Mouse (Mus musculus) intestine, embryonic 16.5 days (tissue): ENCODE measurements around the gene Psmb2. TPM values are rescaled to one million over a fixed set of nuclear protein-coding genes. Genes with fewer than 3 reads are reported as not detected.

ENCODE experiments used
- ATAC-seq: fragments of 200-750 bp; cut with Nextera tagmentation; 2 replicates; pipeline ENCODE4 v1.8.0; 2017; ENCODE audit warnings: moderate TSS enrichment, moderate library complexity
- H3K27ac ChIP-seq: fragments of 300-500 bp; sonication (generic); 2 replicates; pipeline ENCODE4 v1.5.1; 2014; ENCODE audit warnings: mild to moderate bottlenecking, low read length
- H3K27me3 ChIP-seq: fragments of 300-500 bp; sonication (generic); replicated peaks from 2 replicates; pipeline ENCODE4 v1.6.1; 2014; ENCODE audit warnings: low read length, control low read depth, mixed read lengths; ENCODE audit not compliant: control insufficient read depth, insufficient read depth
- H3K36me3 ChIP-seq: fragments of 300-500 bp; sonication (generic); 2 replicates; pipeline ENCODE4 v1.6.1; 2014; ENCODE audit warnings: low read length, control low read depth; ENCODE audit not compliant: control insufficient read depth, insufficient read depth
- H3K4me1 ChIP-seq: fragments of 300-500 bp; sonication (generic); 2 replicates; pipeline ENCODE4 v1.6.1; 2014; ENCODE audit warnings: low read length, control low read depth, mixed read lengths; ENCODE audit not compliant: control insufficient read depth, insufficient read depth
- H3K4me2 ChIP-seq: fragments of 300-500 bp; sonication (generic); 2 replicates; pipeline ENCODE4 v1.6.1; 2014; ENCODE audit warnings: low read depth, low read length, control low read depth
- H3K4me3 ChIP-seq: fragments of 300-500 bp; sonication (generic); 2 replicates; pipeline ENCODE4 v1.5.1; 2014; ENCODE audit warnings: mild to moderate bottlenecking, low read length
- H3K9ac ChIP-seq: fragments of 300-500 bp; sonication (generic); 2 replicates; pipeline ENCODE4 v1.6.1; 2014; ENCODE audit warnings: low read depth, low read length
- H3K9me3 ChIP-seq: fragments of 300-500 bp; sonication (generic); 2 replicates; pipeline ENCODE4 v1.6.1; 2016; ENCODE audit warnings: low read length, control low read depth; ENCODE audit not compliant: control insufficient read depth
- WGBS: fragments of 180-500 bp; shearing (Covaris S2); extraction: QIAGEN DNeasy Blood & Tissue Kit; methylation state at CpG from one replicate; pipeline ENCODE4 v1.1.7; 2014; 5-methylcytosine and 5-hydroxymethylcytosine counted together
- polyA plus RNA-seq: library from polyadenylated mRNA; unstranded; fragments of >200 nt; fragmentation: Nextera tagmentation; extraction: Ambion mirVana; gene quantifications from 2 replicates; pipeline ENCODE4 v1.2.1, GENCODE M21; 2015

Psmb2 gene
- polyA plus RNA-seq, 1 experiment from 2014 or later: 515 TPM

DNA sequence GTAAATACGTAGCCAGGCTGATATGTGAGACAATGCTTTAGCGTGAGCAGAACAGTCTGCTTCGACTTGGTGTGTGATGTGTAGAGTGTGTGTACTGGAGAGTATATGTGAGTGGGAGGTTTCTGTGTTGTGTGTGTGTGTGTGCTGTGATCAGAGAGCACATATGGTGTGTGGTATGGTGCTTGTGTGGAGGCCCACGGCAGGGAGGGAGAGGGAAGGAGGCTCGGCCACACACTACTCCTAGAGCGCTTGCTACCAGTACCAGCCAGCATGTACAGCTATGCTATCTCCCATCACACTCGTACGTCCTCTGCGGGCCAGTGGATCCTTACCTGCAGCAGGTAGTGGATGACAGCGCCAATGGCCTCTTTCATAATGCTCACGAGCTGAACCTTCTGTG lies 72.1 kb downstream of the Psmb2 start:
- H3K4me1 ChIP-seq: peaks cover 29% of the 10 kb centered on the region
- no peak for ATAC-seq
- no peak overlapping the region for H3K4me2 ChIP-seq
- no peaks in the 10 kb centered on the region for H3K9me3 ChIP-seq
- H3K9ac ChIP-seq: peak overlapping the region; percentile 45; the same call in 1 of the 2 replicates
- H3K27ac ChIP-seq: no peak overlapping the region
- H3K36me3 ChIP-seq: peaks cover 19% of the 10 kb centered on the region
- WGBS: 89% methylated on average over 11 of the region's 11 CpGs
- no peak overlapping the region for H3K4me3 ChIP-seq
- H3K27me3 ChIP-seq: no peaks in the 10 kb centered on the region

DNA sequence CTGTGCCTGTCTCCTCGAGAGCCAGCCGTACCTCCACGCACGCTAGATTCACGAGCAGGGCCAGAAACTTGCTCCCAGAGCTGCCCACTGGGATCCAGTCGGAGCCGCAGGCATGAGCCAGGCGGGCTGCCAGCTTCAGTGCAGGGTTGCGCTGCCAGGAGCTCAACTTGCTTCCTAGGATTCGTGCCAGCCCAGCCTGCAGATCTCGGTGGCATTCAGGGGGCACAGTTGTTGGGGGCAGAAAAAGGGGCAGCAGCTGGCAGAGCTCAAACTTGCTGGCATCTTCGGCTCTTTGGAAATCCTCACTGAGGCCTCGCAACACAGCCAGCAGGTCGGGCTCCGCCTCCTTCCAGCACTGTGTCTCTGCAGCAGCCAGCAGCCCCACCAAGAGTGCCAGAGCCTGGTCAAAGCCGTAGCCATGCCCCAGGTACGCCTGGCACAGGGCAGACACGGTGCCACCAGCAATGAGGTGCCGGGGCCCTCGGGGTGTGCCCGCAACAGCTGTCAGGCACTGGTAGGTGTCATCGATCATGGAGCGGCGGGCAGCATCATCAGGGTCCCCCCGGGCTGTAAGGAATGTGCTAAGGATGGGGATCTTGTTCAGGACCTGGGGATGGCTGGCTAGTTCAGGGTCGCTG lies 72.7 kb downstream of the Psmb2 start:
- ATAC-seq: no peak
- 81% methylated on average over 26 of the region's 26 CpGs for WGBS
- Histone ChIP-seq H3K4me1 (peaks cover 29% of the 10 kb centered on the region), H3K27ac (no peak overlapping the region), H3K4me2 (no peak overlapping the region), H3K9me3 (no peaks in the 10 kb centered on the region), H3K4me3 (no peak overlapping the region), H3K9ac (peak overlapping the region; percentile 45; the same call in 1 of the 2 replicates), H3K27me3 (no peaks in the 10 kb centered on the region), H3K36me3 (peaks cover 14% of the 10 kb centered on the region; the same call in 1 of the 2 replicates)

DNA sequence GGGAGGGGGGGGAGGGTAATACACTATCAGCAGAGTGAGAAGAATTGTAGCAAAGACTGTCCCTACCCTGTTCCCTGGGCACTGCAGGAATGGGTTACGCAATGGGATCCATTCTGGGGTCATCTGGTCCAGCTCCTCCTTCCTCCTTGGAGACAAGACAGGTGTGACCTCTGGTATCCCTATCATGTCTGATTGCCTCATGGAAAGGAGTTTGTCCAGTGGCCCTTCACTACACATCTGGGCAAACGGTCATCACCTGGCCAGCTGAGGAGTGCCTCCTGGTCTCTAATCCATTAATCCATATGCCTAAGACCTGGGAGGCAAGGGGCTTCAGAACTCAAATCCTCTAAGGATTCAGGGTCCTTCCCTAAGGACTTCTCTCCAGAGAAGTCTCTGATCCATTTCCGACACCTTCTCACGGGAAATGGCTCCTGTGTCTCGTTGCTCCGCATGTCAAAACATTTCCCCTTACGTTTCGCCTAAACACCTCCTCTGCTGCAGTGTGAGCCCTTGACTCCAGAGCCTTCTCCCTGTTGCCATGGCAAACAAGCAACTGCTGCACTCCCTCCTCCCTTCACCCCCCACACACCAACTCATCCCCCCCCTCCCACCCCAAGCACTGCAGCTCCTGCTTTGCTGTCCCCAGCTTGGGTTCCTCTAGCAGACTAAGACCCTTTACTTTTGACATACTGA lies 73.6 kb downstream of the Psmb2 start:
- no peak for ATAC-seq
- peak overlapping the region; percentile 100; the same call in 1 of the 2 replicates for H3K4me2 ChIP-seq

GRCm38 (mm10) chr4:126751556-126752023 lies 74.2 kb downstream of the Psmb2 start:
- Histone ChIP-seq H3K9ac (peak overlapping the region; percentile 94), H3K4me2 (peak overlapping the region; percentile 100), H3K36me3 (peaks cover 9% of the 10 kb centered on the region; the same call in 1 of the 2 replicates), H3K27ac (no peak overlapping the region), H3K4me1 (peaks cover 29% of the 10 kb centered on the region), H3K9me3 (no peaks in the 10 kb centered on the region), H3K27me3 (no peaks in the 10 kb centered on the region), H3K4me3 (peak overlapping the region; percentile 96)
- 56% methylated on average over 10 of the region's 10 CpGs for WGBS
- no peak for ATAC-seq

More for the DNA sequence above, 73.6 kb downstream of the Psmb2 start:
- no peaks in the 10 kb centered on the region for H3K9me3 ChIP-seq
- peaks cover 11% of the 10 kb centered on the region; the same call in 1 of the 2 replicates for H3K36me3 ChIP-seq
- 0 out of 2 replicates have a peak overlapping the region, but pooled peaks have one; percentile 94 for H3K9ac ChIP-seq
- H3K4me3 ChIP-seq: no peak overlapping the region
- 63% methylated on average over 8 of the region's 8 CpGs for WGBS
- H3K4me1 ChIP-seq: peaks cover 29% of the 10 kb centered on the region
- no peak overlapping the region for H3K27ac ChIP-seq
- no peaks in the 10 kb centered on the region for H3K27me3 ChIP-seq

GRCm38 (mm10) chr4:126752024-126752607 lies 74.7 kb downstream of the Psmb2 start:
- no peak for ATAC-seq
- WGBS: 6% methylated on average over 13 of the region's 13 CpGs
- no peaks in the 10 kb centered on the region for H3K27me3 ChIP-seq
- no peaks in the 10 kb centered on the region for H3K9me3 ChIP-seq
- peak overlapping the region; percentile 100 for H3K4me2 ChIP-seq
- no peak overlapping the region for H3K27ac ChIP-seq
- H3K36me3 ChIP-seq: peaks cover 6% of the 10 kb centered on the region; the same call in 1 of the 2 replicates
- H3K4me1 ChIP-seq: peaks cover 32% of the 10 kb centered on the region
- peak overlapping the region; percentile 96 for H3K4me3 ChIP-seq
- H3K9ac ChIP-seq: peak overlapping the region; percentile 94

GRCm38 (mm10) chr4:126752608-126753141 lies 75.2 kb downstream of the Psmb2 start:
- peaks cover 6% of the 10 kb centered on the region; the same call in 1 of the 2 replicates for H3K36me3 ChIP-seq
- H3K27me3 ChIP-seq: no peaks in the 10 kb centered on the region
- H3K9me3 ChIP-seq: no peaks in the 10 kb centered on the region
- peak overlapping the region; percentile 94 for H3K9ac ChIP-seq
- peaks cover 32% of the 10 kb centered on the region for H3K4me1 ChIP-seq
- H3K27ac ChIP-seq: peak overlapping the region; percentile 42; the same call in 1 of the 2 replicates
- peak overlapping the region; percentile 100 for H3K4me2 ChIP-seq
- no peak for ATAC-seq
- under 1% methylated on average over 23 of the region's 23 CpGs for WGBS
- H3K4me3 ChIP-seq: peak overlapping the region; percentile 96

DNA sequence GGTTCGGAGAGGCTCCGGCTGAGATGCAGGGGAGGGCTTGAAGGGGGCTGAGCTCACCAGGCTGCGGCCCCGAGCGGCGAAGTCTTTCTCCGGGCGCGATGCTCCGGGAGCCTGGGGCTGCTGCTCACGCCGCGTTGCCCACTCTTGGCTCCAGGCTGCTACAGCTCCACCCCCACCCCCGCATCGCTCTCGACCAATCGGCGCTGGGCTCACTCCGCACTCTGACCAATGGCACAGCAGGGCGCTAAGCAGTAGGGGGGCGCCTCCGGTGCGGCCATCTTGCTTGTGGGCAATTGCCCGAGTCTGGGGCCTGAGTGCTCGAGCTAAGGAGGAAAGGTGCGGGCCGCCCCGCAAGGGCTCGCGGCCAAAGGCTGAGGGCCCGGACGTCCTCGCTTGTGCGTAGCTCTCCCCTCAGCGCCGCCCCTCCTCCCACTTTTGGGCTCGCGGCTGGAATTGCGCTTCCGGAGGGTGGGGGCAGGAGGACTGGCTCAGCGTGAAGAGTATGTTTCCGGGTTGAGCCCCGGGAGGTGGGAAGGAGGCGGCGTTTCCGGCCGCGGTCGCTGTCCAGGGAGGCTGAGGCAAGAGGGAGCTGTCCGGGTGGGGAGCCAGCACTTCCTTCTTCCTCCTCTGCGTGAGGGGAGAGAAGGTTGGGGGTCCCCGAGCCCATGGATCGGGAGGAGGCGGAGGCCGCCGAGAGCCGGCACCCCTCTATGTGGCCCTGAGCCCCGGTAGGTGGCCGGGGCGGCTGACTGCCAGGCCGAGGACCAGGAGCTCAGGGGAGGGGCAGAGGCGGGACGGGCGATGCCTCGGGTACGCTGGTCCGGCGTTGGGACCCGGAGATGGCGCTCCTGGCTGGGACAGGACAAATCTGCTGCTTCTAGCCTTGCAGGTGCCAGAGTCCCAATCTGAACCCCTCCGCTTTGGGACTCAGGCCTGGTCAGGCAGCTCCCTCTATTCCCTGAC lies 76.1 kb downstream of the Psmb2 start, which contains the start of the genes Ncdn and AU040320:
TSS of gene Ncdn (minus strand) at position 171 of the 963 bp plus-strand sequence.
TSS of gene AU040320 (plus strand) at position 277 of the 963 bp plus-strand sequence.
- peak; percentile 97 for ATAC-seq
- under 1% methylated on average over 70 of the region's 71 CpGs for WGBS

DNA sequence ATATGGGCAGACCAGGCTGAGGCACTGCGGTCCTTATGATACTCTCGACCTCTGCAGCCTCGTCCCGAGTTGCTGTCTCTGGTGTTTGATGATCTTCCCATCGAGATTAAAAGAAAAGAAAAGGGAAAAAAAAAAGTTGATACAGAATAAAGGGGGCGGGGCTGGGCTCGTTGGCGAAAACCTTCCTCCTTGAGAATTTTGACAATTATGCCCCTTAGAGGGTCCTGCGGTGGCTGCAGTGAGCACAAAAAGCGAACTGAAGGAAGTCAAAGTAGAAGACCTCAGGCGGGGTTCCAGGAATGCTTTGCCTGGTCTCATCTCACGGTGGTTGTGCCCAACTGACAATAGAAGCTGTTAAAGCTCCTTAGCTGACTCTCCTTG lies 76.8 kb downstream of the Psmb2 start:
- H3K27ac ChIP-seq: peak overlapping the region; percentile 97
- 2% methylated on average over 12 of the region's 12 CpGs for WGBS
- H3K27me3 ChIP-seq: no peaks in the 10 kb centered on the region
- peak overlapping the region; percentile 96 for H3K4me3 ChIP-seq
- no peaks in the 10 kb centered on the region for H3K9me3 ChIP-seq
- peak overlapping the region; percentile 61 for H3K4me2 ChIP-seq
- H3K36me3 ChIP-seq: 0 out of 2 replicates have a peak, but pooled peaks cover 2% of the 10 kb centered on the region
- peak overlapping the region; percentile 94 for H3K9ac ChIP-seq
- ATAC-seq: no peak
- H3K4me1 ChIP-seq: peaks cover 28% of the 10 kb centered on the region

More for the DNA sequence above, 76.1 kb downstream of the Psmb2 start, which contains the start of the genes Ncdn and AU040320:
- H3K4me1 ChIP-seq: peaks cover 32% of the 10 kb centered on the region
- peak within 1 kb of the TSS; percentile 96 for H3K4me3 ChIP-seq
- H3K27me3 ChIP-seq: no peaks in the 10 kb centered on the region
- H3K27ac ChIP-seq: peak within 1 kb of the TSS; percentile 97
- H3K9ac ChIP-seq: peak within 1 kb of the TSS; percentile 94
- 0 out of 2 replicates have a peak, but pooled peaks cover 2% of the 10 kb centered on the region for H3K36me3 ChIP-seq
- no peaks in the 10 kb centered on the region for H3K9me3 ChIP-seq
- peak within 1 kb of the TSS; percentile 100 for H3K4me2 ChIP-seq
